Mouse (Mus musculus): Measurements from ENCODE around the gene Ccser1.

The Ccser1 gene

GRCm38 (mm10) chr6:61729065-61729464, 548.9 kb downstream of the Ccser1 start:
- DNase-seq (ENCODE audit: low read depth, low spot score), result no peak
- H3K27me3 ChIP-seq (ENCODE audit: control insufficient read depth, insufficient read depth, low read length, poor library complexity, severe bottlenecking), result no peaks in the 10 kb centered on the region
- H3K36me3 ChIP-seq (ENCODE audit: control insufficient read depth, insufficient read depth, low read length, poor library complexity, severe bottlenecking), result no peaks in the 10 kb centered on the region

GRCm38 (mm10) chr6:61730088-61730880, 550.2 kb downstream of the Ccser1 start:
- Histone ChIP-seq H3K36me3 (ENCODE audit: control insufficient read depth, insufficient read depth, low read length, poor library complexity, severe bottlenecking) (no peaks in the 10 kb centered on the region), H3K27me3 (ENCODE audit: control insufficient read depth, insufficient read depth, low read length, poor library complexity, severe bottlenecking) (no peaks in the 10 kb centered on the region)
- DNase-seq (ENCODE audit: low read depth, low spot score), result no peak

- no peak for DNase-seq (ENCODE audit: low read depth, low spot score)
- no peaks in the 10 kb centered on the region for H3K36me3 ChIP-seq (ENCODE audit: control insufficient read depth, insufficient read depth, low read length, poor library complexity, severe bottlenecking)
- no peaks in the 10 kb centered on the region for H3K27me3 ChIP-seq (ENCODE audit: control insufficient read depth, insufficient read depth, low read length, poor library complexity, severe bottlenecking)
Measured at GRCm38 (mm10) chr6:61746346-61746745, 566.2 kb downstream of the Ccser1 start.

GRCm38 (mm10) chr6:61762135-61762534, 582.0 kb downstream of the Ccser1 start:
- no peaks in the 10 kb centered on the region for H3K36me3 ChIP-seq (ENCODE audit: control insufficient read depth, insufficient read depth, low read length, poor library complexity, severe bottlenecking)
- DNase-seq (ENCODE audit: low read depth, low spot score), result no peak
- no peaks in the 10 kb centered on the region for H3K27me3 ChIP-seq (ENCODE audit: control insufficient read depth, insufficient read depth, low read length, poor library complexity, severe bottlenecking)

GRCm38 (mm10) chr6:61763379-61763778, 583.3 kb downstream of the Ccser1 start:
- no peaks in the 10 kb centered on the region for H3K27me3 ChIP-seq (ENCODE audit: control insufficient read depth, insufficient read depth, low read length, poor library complexity, severe bottlenecking)
- no peak for DNase-seq (ENCODE audit: low read depth, low spot score)
- no peaks in the 10 kb centered on the region for H3K36me3 ChIP-seq (ENCODE audit: control insufficient read depth, insufficient read depth, low read length, poor library complexity, severe bottlenecking)

- DNase-seq (ENCODE audit: low read depth, low spot score), result no peak
- Histone ChIP-seq H3K36me3 (ENCODE audit: control insufficient read depth, insufficient read depth, low read length, poor library complexity, severe bottlenecking) (no peaks in the 10 kb centered on the region), H3K27me3 (ENCODE audit: control insufficient read depth, insufficient read depth, low read length, poor library complexity, severe bottlenecking) (no peaks in the 10 kb centered on the region)
Measured at GRCm38 (mm10) chr6:61765801-61766200, 585.7 kb downstream of the Ccser1 start.

GRCm38 (mm10) chr6:61767151-61767550, 587.0 kb downstream of the Ccser1 start:
- DNase-seq (ENCODE audit: low read depth, low spot score), result no peak
- H3K36me3 ChIP-seq (ENCODE audit: control insufficient read depth, insufficient read depth, low read length, poor library complexity, severe bottlenecking), result no peaks in the 10 kb centered on the region
- H3K27me3 ChIP-seq (ENCODE audit: control insufficient read depth, insufficient read depth, low read length, poor library complexity, severe bottlenecking), result no peaks in the 10 kb centered on the region

GRCm38 (mm10) chr6:61786706-61787105, 606.6 kb downstream of the Ccser1 start:
- no peak for DNase-seq (ENCODE audit: low read depth, low spot score)
- Histone ChIP-seq H3K36me3 (ENCODE audit: control insufficient read depth, insufficient read depth, low read length, poor library complexity, severe bottlenecking) (no peaks in the 10 kb centered on the region), H3K27me3 (ENCODE audit: control insufficient read depth, insufficient read depth, low read length, poor library complexity, severe bottlenecking) (no peaks in the 10 kb centered on the region)

GRCm38 (mm10) chr6:61800889-61801288, 620.8 kb downstream of the Ccser1 start:
- Histone ChIP-seq H3K27me3 (ENCODE audit: control insufficient read depth, insufficient read depth, low read length, poor library complexity, severe bottlenecking) (no peaks in the 10 kb centered on the region), H3K36me3 (ENCODE audit: control insufficient read depth, insufficient read depth, low read length, poor library complexity, severe bottlenecking) (no peaks in the 10 kb centered on the region)
- DNase-seq (ENCODE audit: low read depth, low spot score), result no peak

- no peaks in the 10 kb centered on the region for H3K36me3 ChIP-seq (ENCODE audit: control insufficient read depth, insufficient read depth, low read length, poor library complexity, severe bottlenecking)
- H3K27me3 ChIP-seq (ENCODE audit: control insufficient read depth, insufficient read depth, low read length, poor library complexity, severe bottlenecking), result no peaks in the 10 kb centered on the region
- DNase-seq (ENCODE audit: low read depth, low spot score), result no peak
Measured at GRCm38 (mm10) chr6:61805481-61805880, 625.4 kb downstream of the Ccser1 start.

- Histone ChIP-seq H3K27me3 (ENCODE audit: control insufficient read depth, insufficient read depth, low read length, poor library complexity, severe bottlenecking) (no peaks in the 10 kb centered on the region), H3K36me3 (ENCODE audit: control insufficient read depth, insufficient read depth, low read length, poor library complexity, severe bottlenecking) (no peaks in the 10 kb centered on the region)
- no peak for DNase-seq (ENCODE audit: low read depth, low spot score)
Measured at GRCm38 (mm10) chr6:61817716-61818115, 637.6 kb downstream of the Ccser1 start.

- DNase-seq (ENCODE audit: low read depth, low spot score), result no peak
Measured at GRCm38 (mm10) chr6:61876302-61876701, 696.2 kb downstream of the Ccser1 start.

GRCm38 (mm10) chr6:61898238-61898637, 718.1 kb downstream of the Ccser1 start:
- no peaks in the 10 kb centered on the region for H3K36me3 ChIP-seq (ENCODE audit: control insufficient read depth, insufficient read depth, low read length, poor library complexity, severe bottlenecking)
- H3K27me3 ChIP-seq (ENCODE audit: control insufficient read depth, insufficient read depth, low read length, poor library complexity, severe bottlenecking), result no peaks in the 10 kb centered on the region
- DNase-seq (ENCODE audit: low read depth, low spot score), result no peak

More at GRCm38 (mm10) chr6:61876302-61876701, 696.2 kb downstream of the Ccser1 start:
- H3K27me3 ChIP-seq (ENCODE audit: control insufficient read depth, insufficient read depth, low read length, poor library complexity, severe bottlenecking), result no peaks in the 10 kb centered on the region
- no peaks in the 10 kb centered on the region for H3K36me3 ChIP-seq (ENCODE audit: control insufficient read depth, insufficient read depth, low read length, poor library complexity, severe bottlenecking)

GRCm38 (mm10) chr6:61902715-61903114, 722.6 kb downstream of the Ccser1 start:
- no peak for DNase-seq (ENCODE audit: low read depth, low spot score)
- Histone ChIP-seq H3K36me3 (ENCODE audit: control insufficient read depth, insufficient read depth, low read length, poor library complexity, severe bottlenecking) (no peaks in the 10 kb centered on the region), H3K27me3 (ENCODE audit: control insufficient read depth, insufficient read depth, low read length, poor library complexity, severe bottlenecking) (no peaks in the 10 kb centered on the region)

- DNase-seq (ENCODE audit: low read depth, low spot score), result no peak
- H3K27me3 ChIP-seq (ENCODE audit: control insufficient read depth, insufficient read depth, low read length, poor library complexity, severe bottlenecking), result no peaks in the 10 kb centered on the region
- H3K36me3 ChIP-seq (ENCODE audit: control insufficient read depth, insufficient read depth, low read length, poor library complexity, severe bottlenecking), result no peaks in the 10 kb centered on the region
Measured at GRCm38 (mm10) chr6:61912896-61913295, 732.8 kb downstream of the Ccser1 start.

- DNase-seq (ENCODE audit: low read depth, low spot score), result no peak
- no peaks in the 10 kb centered on the region for H3K36me3 ChIP-seq (ENCODE audit: control insufficient read depth, insufficient read depth, low read length, poor library complexity, severe bottlenecking)
- H3K27me3 ChIP-seq (ENCODE audit: control insufficient read depth, insufficient read depth, low read length, poor library complexity, severe bottlenecking), result no peaks in the 10 kb centered on the region
Measured at GRCm38 (mm10) chr6:61931622-61932021, 751.5 kb downstream of the Ccser1 start.
